Mouse (Mus musculus): ENCODE measurements around the gene Tmem208. TPM values are rescaled to one million over a fixed set of nuclear protein-coding genes. Genes with fewer than 3 reads are reported as not detected.

Tmem208 gene
- total and polyA plus RNA-seq, 3 experiments: 94.5 to 149 TPM; not detected in 1

DNA sequence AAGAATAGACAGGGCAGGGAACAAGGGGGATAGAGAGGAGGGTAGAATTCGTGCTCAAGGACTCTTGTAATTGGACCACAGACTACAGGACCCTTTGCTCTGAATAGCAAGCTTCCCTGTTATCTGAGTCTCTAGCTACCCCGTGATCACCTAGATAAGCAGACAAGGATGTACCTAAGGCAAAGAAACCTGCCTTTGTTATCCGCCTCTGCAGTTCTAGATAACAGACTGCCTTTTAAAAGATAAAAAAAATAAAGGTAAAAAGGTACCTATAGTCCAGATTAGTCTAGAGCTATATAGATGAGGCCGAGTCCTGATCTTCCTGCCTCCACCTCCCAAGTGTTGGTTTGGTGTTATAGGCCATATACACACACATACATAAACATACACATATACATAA is 16.6 kb downstream of the Tmem208 start:
- H3K79me2 ChIP-seq (ENCODE audit: control insufficient read depth, insufficient read depth, low read length, poor library complexity): peaks cover 4% of the 10 kb centered on the region; the same call in 1 of the 2 replicates
- H3K27ac ChIP-seq (ENCODE audit: control insufficient read depth, low read depth, low read length): no peak overlapping the region
- no peak overlapping the region for H3K4me3 ChIP-seq (ENCODE audit: control insufficient read depth in 1 of 2, insufficient read depth in 1 of 2, low read depth in 2 of 2, low read length in 2 of 2)
- TF ChIP-seq GATA1 (IDR thresholded peaks at IDR 0.05; ENCODE audit: low read depth, low read length) (peak; percentile 85), SIN3A (IDR thresholded peaks at IDR 0.05; ENCODE audit: low read length) (no peak), EP300 (IDR thresholded peaks at IDR 0.05; ENCODE audit: low read depth in 1 of 2, low read length in 2 of 2) (peak in 1 of 2 experiments; percentile 48; a peak in 1 of 4 replicates), TCF12 (IDR thresholded peaks at IDR 0.05; ENCODE audit: low read depth, low read length) (peak; percentile 61), TBP (IDR thresholded peaks at IDR 0.05; ENCODE audit: low read depth, low read length) (no peak)
- no peak for DNase-seq (ENCODE audit: low read depth, low spot score)
- no peaks in the 10 kb centered on the region for H3K27me3 ChIP-seq (ENCODE audit: control insufficient read depth in 1 of 2, insufficient read depth in 2 of 2, low read length in 2 of 2)
- H3K4me1 ChIP-seq (ENCODE audit: control insufficient read depth in 1 of 2, insufficient read depth in 2 of 2, low read length in 2 of 2): peaks cover 25 to 73% of the 10 kb centered on the region in 2 experiments
- peaks cover 0 to 53% of the 10 kb centered on the region in 2 experiments; a peak in 2 of 4 replicates for H3K36me3 ChIP-seq (ENCODE audit: control insufficient read depth in 1 of 2, insufficient read depth in 2 of 2, low read length in 2 of 2)
- no peak overlapping the region for H3K9ac ChIP-seq (ENCODE audit: control insufficient read depth, low read depth, low read length, poor library complexity, severe bottlenecking)
- H3K9me3 ChIP-seq (replicated peaks; ENCODE audit: insufficient read depth, low read length): no peaks in the 10 kb centered on the region

DNA sequence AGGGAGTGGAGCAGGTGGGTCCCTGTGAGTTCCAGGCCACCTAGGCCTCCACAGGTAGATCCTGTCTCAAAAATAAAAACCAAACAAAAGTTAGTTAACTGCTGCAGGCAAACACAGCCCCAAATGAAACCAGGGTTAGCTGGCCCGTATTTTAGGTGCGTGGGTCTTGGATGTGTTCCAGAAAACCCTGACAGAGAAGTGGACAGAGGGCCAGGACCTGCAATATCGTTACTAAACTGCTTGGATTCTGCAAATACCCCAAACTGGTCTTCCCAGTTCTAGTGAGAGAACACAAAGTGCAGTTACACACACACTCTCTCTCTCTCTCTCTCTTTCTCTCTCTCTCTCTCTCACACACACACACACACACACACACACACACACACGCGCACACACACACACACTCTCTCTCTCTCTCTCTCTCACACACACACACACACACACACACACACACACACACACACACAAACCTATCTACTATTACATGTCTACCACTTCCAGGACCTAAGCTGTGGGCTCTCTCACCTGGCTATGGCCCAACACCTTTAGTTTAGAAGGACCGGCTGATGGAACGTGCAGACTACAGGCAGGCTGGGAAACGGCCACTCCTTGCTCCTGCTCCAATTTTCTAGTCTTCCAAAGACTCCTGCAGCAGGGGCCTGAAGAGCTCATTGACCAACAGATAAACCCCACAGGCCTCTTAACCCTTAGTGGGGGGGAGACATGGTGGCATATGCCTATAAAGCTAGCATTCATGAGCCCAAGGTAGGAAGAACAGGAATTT is 17.8 kb downstream of the Tmem208 start:
- peaks cover 18 to 62% of the 10 kb centered on the region in 2 experiments for H3K4me1 ChIP-seq (ENCODE audit: control insufficient read depth in 1 of 2, insufficient read depth in 2 of 2, low read length in 2 of 2)

More for the DNA sequence above, 17.8 kb downstream of the Tmem208 start:
- no peak for DNase-seq (ENCODE audit: low read depth, low spot score)
- TF ChIP-seq MXI1 (IDR thresholded peaks at IDR 0.05; ENCODE audit: low read depth, low read length): no peak
- no peak for TF ChIP-seq EP300 (IDR thresholded peaks at IDR 0.05; ENCODE audit: low read depth in 1 of 2, low read length in 2 of 2)
- TF ChIP-seq CTCF (IDR thresholded peaks at IDR 0.05 in 2 of 3, conservative IDR thresholded peaks at IDR 0.05 in 1 of 3; ENCODE audit: control insufficient read depth in 1 of 3, insufficient read depth in 1 of 3, low read depth in 2 of 3, low read length in 3 of 3, poor library complexity in 1 of 3, severe bottlenecking in 1 of 3): no peak
- no peak for TF ChIP-seq E2F4 (IDR thresholded peaks at IDR 0.05; ENCODE audit: borderline replicate concordance, low read depth, low read length)
- no peak for TF ChIP-seq USF2 (IDR thresholded peaks at IDR 0.05; ENCODE audit: borderline replicate concordance in 1 of 2, insufficient read depth in 1 of 2, low read depth in 1 of 2, low read length in 2 of 2)
- TF ChIP-seq UBTF (IDR thresholded peaks at IDR 0.05; ENCODE audit: borderline replicate concordance, insufficient read depth, low read depth, low read length): no peak
- no peak for TF ChIP-seq MYB (IDR thresholded peaks at IDR 0.05; ENCODE audit: low read depth, low read length)
- TF ChIP-seq ETS1 (IDR thresholded peaks at IDR 0.05; ENCODE audit: low read depth, low read length): no peak
- TF ChIP-seq GABPA (IDR thresholded peaks at IDR 0.05; ENCODE audit: low read depth, low read length): no peak
- TF ChIP-seq TBP (IDR thresholded peaks at IDR 0.05; ENCODE audit: low read depth, low read length): no peak
- no peak for TF ChIP-seq SMC3 (IDR thresholded peaks at IDR 0.05; ENCODE audit: low read depth, low read length)
- TF ChIP-seq RAD21 (IDR thresholded peaks at IDR 0.05; ENCODE audit: low read depth, low read length): no peak
- TF ChIP-seq POLR2A (IDR thresholded peaks at IDR 0.05; ENCODE audit: control insufficient read depth in 1 of 2, insufficient read depth in 1 of 2, low read depth in 1 of 2, low read length in 2 of 2, poor library complexity in 1 of 2): no peak
- no peak for TF ChIP-seq KAT2A (conservative IDR thresholded peaks at IDR 0.05; ENCODE audit: low read depth, low read length)
- TF ChIP-seq MYC (IDR thresholded peaks at IDR 0.05; ENCODE audit: low read depth, low read length): no peak
- TF ChIP-seq ZKSCAN1 (IDR thresholded peaks at IDR 0.05; ENCODE audit: low read depth, low read length): no peak
- TF ChIP-seq ZMIZ1 (IDR thresholded peaks at IDR 0.05; ENCODE audit: low read depth, low read length): no peak
- H3K27ac ChIP-seq (ENCODE audit: control insufficient read depth, low read depth, low read length): peak overlapping the region; percentile 30
- H3K79me2 ChIP-seq (ENCODE audit: control insufficient read depth, insufficient read depth, low read length, poor library complexity): peaks cover 4% of the 10 kb centered on the region; the same call in 1 of the 2 replicates
- H3K4me3 ChIP-seq (ENCODE audit: control insufficient read depth in 1 of 2, insufficient read depth in 1 of 2, low read depth in 2 of 2, low read length in 2 of 2): no peak overlapping the region
- H3K9ac ChIP-seq (ENCODE audit: control insufficient read depth, low read depth, low read length, poor library complexity, severe bottlenecking): no peak overlapping the region
- H3K27me3 ChIP-seq (ENCODE audit: control insufficient read depth in 1 of 2, insufficient read depth in 2 of 2, low read length in 2 of 2): peaks cover 1 to 2% of the 10 kb centered on the region in 2 experiments; a peak in 1 of 4 replicates
- H3K36me3 ChIP-seq (ENCODE audit: control insufficient read depth in 1 of 2, insufficient read depth in 2 of 2, low read length in 2 of 2): peaks cover 0 to 44% of the 10 kb centered on the region in 2 experiments; a peak in 2 of 4 replicates
- H3K9me3 ChIP-seq (replicated peaks; ENCODE audit: insufficient read depth, low read length): no peaks in the 10 kb centered on the region
